Mouse (Mus musculus) small intestine, adult 2 months (tissue): ENCODE measurements around the gene Ddx19b. TPM values are rescaled to one million over a fixed set of nuclear protein-coding genes. Genes with fewer than 3 reads are reported as not detected.
A peak's percentile ranks its signal among the peaks of the same experiment; 100 is the strongest.
"Not testable (repeated sequence)": the region's sequence is repeated elsewhere in the genome, so short reads cannot be mapped to it uniquely, and the experiment has no call there.

Source experiments
- H3K27ac ChIP-seq: fragments of 200-500 bp; 2 replicates; pipeline ENCODE4 v1.5.1; 2012; ENCODE audit warnings: low read depth, low read length, control low read depth, inconsistent platforms; ENCODE audit not compliant: insufficient read depth
- H3K27me3 ChIP-seq: fragments of 200-500 bp; 2 replicates; pipeline ENCODE4 v1.6.1; 2012; ENCODE audit warnings: mild to moderate bottlenecking, moderate library complexity, low read length, inconsistent platforms; ENCODE audit not compliant: control insufficient read depth, insufficient read depth
- H3K36me3 ChIP-seq: fragments of 200-500 bp; 2 replicates; pipeline ENCODE4 v1.6.1; 2012; ENCODE audit warnings: mild to moderate bottlenecking, low read length, control low read depth, inconsistent platforms; ENCODE audit not compliant: control insufficient read depth, insufficient read depth
- H3K4me1 ChIP-seq: fragments of 200-500 bp; 2 replicates; pipeline ENCODE4 v1.6.1; 2012; ENCODE audit warnings: low read length, inconsistent platforms, mixed read lengths; ENCODE audit not compliant: control insufficient read depth, insufficient read depth, insufficient read length
- H3K4me3 ChIP-seq: fragments of 200-500 bp; 2 replicates; pipeline ENCODE4 v1.5.1; 2012; ENCODE audit warnings: low read depth, mild to moderate bottlenecking, control low read depth, inconsistent platforms, low read length, moderate library complexity
- CTCF ChIP-seq: fragments of 200-500 bp; IDR thresholded peaks from 2 replicates; pipeline ENCODE4 v1.5.1; 2012; ENCODE audit warnings: low read depth, mild to moderate bottlenecking, control low read depth, inconsistent platforms, low read length, moderate library complexity, mixed read lengths; ENCODE audit not compliant: insufficient replicate concordance, insufficient read length; ENCODE audit errors: extremely low read depth
- POLR2A ChIP-seq: fragments of 200-500 bp; IDR thresholded peaks from 2 replicates; pipeline ENCODE4 v1.6.1; 2012; ENCODE audit warnings: low read depth, mild to moderate bottlenecking, control low read depth, inconsistent platforms, low read length, moderate library complexity
- WGBS: fragments of 180-500 bp; shearing (Covaris S2); methylation state at CpG from one replicate; pipeline ENCODE4 v1.1.7; 2018; 5-methylcytosine and 5-hydroxymethylcytosine counted together
- polyA plus RNA-seq: library from polyadenylated mRNA; depleted of rRNA; stranded (reverse); fragments of >200 nt; gene quantifications from 2 replicates; pipeline ENCODE4 v1.2.3, GENCODE M21; 2012

Ddx19b gene
- polyA plus RNA-seq, 1 experiment: 1.7 TPM

GRCm38 (mm10) chr8:110997547-110998531 is 33.7 kb downstream of the Ddx19b start, which contains the start of gene Ddx19a:
TSS of gene Ddx19a (minus strand) at chr8:110997800.
- Histone ChIP-seq H3K27ac (peak within 1 kb of the TSS; percentile 58), H3K27me3 (no peaks in the 10 kb centered on the region), H3K36me3 (peaks cover 9% of the 10 kb centered on the region), H3K4me3 (peak within 1 kb of the TSS; percentile 98), H3K4me1 (peaks cover 3% of the 10 kb centered on the region; the same call in 1 of the 2 replicates)
- WGBS: 4% methylated on average over 58 of the region's 58 CpGs
- TF ChIP-seq POLR2A: peak; percentile 53
- TF ChIP-seq CTCF: no peak

- peak overlapping the region; percentile 98 for H3K4me3 ChIP-seq
- H3K27ac ChIP-seq: 0 out of 2 replicates have a peak overlapping the region, but pooled peaks have one; percentile 58
- no peaks in the 10 kb centered on the region for H3K27me3 ChIP-seq
- TF ChIP-seq POLR2A (no peak), CTCF (no peak)
- 33% methylated on average over 16 of the region's 16 CpGs for WGBS
- H3K4me1 ChIP-seq: peaks cover 3% of the 10 kb centered on the region; the same call in 1 of the 2 replicates
- peaks cover 18% of the 10 kb centered on the region for H3K36me3 ChIP-seq
Observed at GRCm38 (mm10) chr8:110996641-110997430, 34.7 kb downstream of the Ddx19b start.

GRCm38 (mm10) chr8:110990017-110990416 is 41.5 kb downstream of the Ddx19b start:
- WGBS: 89% methylated on average over 9 of the region's 9 CpGs
- H3K4me3 ChIP-seq: no peak overlapping the region
- no peak overlapping the region for H3K27ac ChIP-seq
- H3K36me3 ChIP-seq: peaks cover 61% of the 10 kb centered on the region
- TF ChIP-seq POLR2A (no peak), CTCF (no peak)
- no peaks in the 10 kb centered on the region for H3K27me3 ChIP-seq
- H3K4me1 ChIP-seq: no peaks in the 10 kb centered on the region

- TF ChIP-seq POLR2A: no peak
- TF ChIP-seq CTCF: no peak
- Histone ChIP-seq H3K4me1 (no peaks in the 10 kb centered on the region), H3K27me3 (no peaks in the 10 kb centered on the region), H3K36me3 (peaks cover 70% of the 10 kb centered on the region), H3K4me3 (no peak overlapping the region), H3K27ac (no peak overlapping the region)
- WGBS: 48% methylated on average over 8 of the region's 8 CpGs
Observed at GRCm38 (mm10) chr8:110987805-110988744, 43.5 kb downstream of the Ddx19b start.

GRCm38 (mm10) chr8:110981304-110981703 is 50.2 kb downstream of the Ddx19b start:
- Histone ChIP-seq H3K27me3 (no peaks in the 10 kb centered on the region), H3K4me3 (no peak overlapping the region), H3K36me3 (peaks cover 55% of the 10 kb centered on the region), H3K27ac (no peak overlapping the region), H3K4me1 (no peaks in the 10 kb centered on the region)
- 72% methylated on average over 2 of the region's 2 CpGs for WGBS
- TF ChIP-seq POLR2A (no peak), CTCF (no peak)

- H3K4me3 ChIP-seq, H3K27me3 ChIP-seq, H3K27ac ChIP-seq, H3K4me1 ChIP-seq: not testable (repeated sequence)
- 83% methylated on average over 2 of the region's 2 CpGs for WGBS
- H3K36me3 ChIP-seq: peaks cover 49% of the 10 kb centered on the region
Observed at GRCm38 (mm10) chr8:110977987-110978386, 53.6 kb downstream of the Ddx19b start.

GRCm38 (mm10) chr8:110976532-110976931 is 55.0 kb downstream of the Ddx19b start:
- not testable (repeated sequence) for H3K4me3 ChIP-seq, H3K27ac ChIP-seq, H3K4me1 ChIP-seq, H3K27me3 ChIP-seq
- H3K36me3 ChIP-seq: peaks cover 37% of the 10 kb centered on the region
- WGBS: 97% methylated on average over 8 of the region's 8 CpGs
